Mouse (Mus musculus) cortical plate, adult 2 months (tissue): Measurements from ENCODE around the gene 5430427O19Rik.

Source experiments
- CTCF ChIP-seq: fragments of 200-500 bp; IDR thresholded peaks from 2 replicates; pipeline ENCODE4 v1.5.1; 2011; ENCODE audit warnings: mild to moderate bottlenecking, control low read depth, low read length; ENCODE audit not compliant: insufficient read depth; ENCODE audit errors: extremely low read depth
- POLR2A ChIP-seq: fragments of 200-500 bp; IDR thresholded peaks from 2 replicates; pipeline ENCODE4 v1.6.1; 2011; ENCODE audit warnings: mild to moderate bottlenecking, low read length, control low read depth; ENCODE audit not compliant: insufficient read depth; ENCODE audit errors: extremely low read depth

DNA sequence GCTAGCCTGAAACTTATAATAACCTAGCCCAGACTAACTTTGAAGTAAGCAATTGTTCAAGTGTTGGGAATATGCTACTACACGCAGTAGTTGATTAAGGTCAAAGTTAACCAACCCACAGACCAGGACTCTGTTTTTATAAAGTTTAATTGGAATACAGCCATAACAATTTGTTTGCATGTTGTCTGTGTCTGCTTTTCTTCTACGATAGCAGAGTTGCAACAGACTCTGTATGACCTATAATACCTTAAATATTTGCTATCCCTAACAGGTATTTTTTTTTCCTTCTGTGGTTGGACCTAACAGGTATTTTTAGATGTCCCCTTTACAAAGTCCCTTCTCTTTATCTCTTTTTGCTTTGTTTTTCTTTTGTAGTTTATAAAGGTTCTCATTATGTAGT is 7.6 kb downstream of the 5430427O19Rik start:
- TF ChIP-seq POLR2A (no peak), CTCF (no peak)
